Mouse (Mus musculus) midbrain, embryonic 10.5 days (tissue): ENCODE data around the gene Mboat2. TPM values are rescaled to one million over a fixed set of nuclear protein-coding genes. Genes with fewer than 3 reads are reported as not detected.

Experiments
- DNase-seq: peaks from one replicate; pipeline ENCODE4 v3.0.0-alpha.2; 2017; ENCODE audit warnings: low spot score
- H3K27ac ChIP-seq: fragments of 300-500 bp; sonication (generic); replicated peaks from 2 replicates; pipeline ENCODE4 v1.5.1; 2016; ENCODE audit warnings: mild to moderate bottlenecking
- H3K27me3 ChIP-seq: fragments of 300-500 bp; sonication (generic); 2 replicates; pipeline ENCODE4 v1.6.1; 2016; ENCODE audit warnings: low read depth, mild to moderate bottlenecking; ENCODE audit not compliant: poor library complexity, severe bottlenecking
- H3K36me3 ChIP-seq: fragments of 300-500 bp; sonication (generic); 2 replicates; pipeline ENCODE4 v1.6.1; 2016; ENCODE audit warnings: mild to moderate bottlenecking, moderate library complexity
- H3K4me1 ChIP-seq: fragments of 300-500 bp; sonication (generic); 2 replicates; pipeline ENCODE4 v1.6.1; 2016
- H3K4me3 ChIP-seq: fragments of 300-500 bp; sonication (generic); 2 replicates; pipeline ENCODE4 v1.5.1; 2016; ENCODE audit warnings: mild to moderate bottlenecking, moderate library complexity
- H3K9me3 ChIP-seq: fragments of 300-500 bp; sonication (generic); replicated peaks from 2 replicates; pipeline ENCODE4 v1.6.1; 2016; ENCODE audit warnings: mild to moderate bottlenecking
- WGBS: fragments of 180-500 bp; shearing (Covaris S2); methylation state at CpG from one replicate; pipeline ENCODE4 v1.1.7; 2016; 5-methylcytosine and 5-hydroxymethylcytosine counted together
- polyA plus RNA-seq: library from polyadenylated mRNA; unstranded; fragments of >200 nt; fragmentation: Nextera tagmentation; extraction: Ambion mirVana; gene quantifications from 2 replicates; pipeline ENCODE4 v1.2.1, GENCODE M21; 2016

Gene Mboat2
- polyA plus RNA-seq, 1 experiment from 2014 or later = 49.8 TPM

GRCm38 (mm10) chr12:24869231-24869630, 38.6 kb downstream of the Mboat2 start:
- 97% methylated on average over 5 of the region's 5 CpGs for WGBS
- no peaks in the 10 kb centered on the region for H3K9me3 ChIP-seq
- H3K27me3 ChIP-seq = no peaks in the 10 kb centered on the region
- H3K27ac ChIP-seq = no peak overlapping the region
- DNase-seq = no peak
- no peaks in the 10 kb centered on the region for H3K36me3 ChIP-seq
- no peak overlapping the region for H3K4me3 ChIP-seq
- H3K4me1 ChIP-seq = peaks cover 22% of the 10 kb centered on the region

GRCm38 (mm10) chr12:24870901-24871300, 40.2 kb downstream of the Mboat2 start:
- no peaks in the 10 kb centered on the region for H3K27me3 ChIP-seq
- WGBS = 51% methylated on average over 4 of the region's 4 CpGs
- no peaks in the 10 kb centered on the region for H3K9me3 ChIP-seq
- no peak overlapping the region for H3K27ac ChIP-seq
- no peak for DNase-seq
- no peak overlapping the region for H3K4me3 ChIP-seq
- H3K4me1 ChIP-seq = peaks cover 10% of the 10 kb centered on the region
- H3K36me3 ChIP-seq = no peaks in the 10 kb centered on the region

GRCm38 (mm10) chr12:24872264-24872663, 41.6 kb downstream of the Mboat2 start:
- H3K36me3 ChIP-seq = no peaks in the 10 kb centered on the region
- H3K27me3 ChIP-seq = no peaks in the 10 kb centered on the region
- H3K9me3 ChIP-seq = no peaks in the 10 kb centered on the region
- peaks cover 12% of the 10 kb centered on the region for H3K4me1 ChIP-seq
- H3K27ac ChIP-seq = no peak overlapping the region
- 92% methylated on average over 8 of the region's 8 CpGs for WGBS
- H3K4me3 ChIP-seq = no peak overlapping the region
- DNase-seq = no peak

GRCm38 (mm10) chr12:24872689-24873088, 42.0 kb downstream of the Mboat2 start:
- no peaks in the 10 kb centered on the region for H3K36me3 ChIP-seq
- H3K4me3 ChIP-seq = no peak overlapping the region
- 88% methylated on average over 10 of the region's 10 CpGs for WGBS
- H3K9me3 ChIP-seq = no peaks in the 10 kb centered on the region
- H3K27ac ChIP-seq = no peak overlapping the region
- H3K4me1 ChIP-seq = peaks cover 12% of the 10 kb centered on the region
- no peak for DNase-seq
- H3K27me3 ChIP-seq = no peaks in the 10 kb centered on the region

GRCm38 (mm10) chr12:24875908-24876307, 45.2 kb downstream of the Mboat2 start:
- no peak overlapping the region for H3K27ac ChIP-seq
- H3K36me3 ChIP-seq = 0 out of 2 replicates have a peak, but pooled peaks cover under 1% of the 10 kb centered on the region
- H3K27me3 ChIP-seq = no peaks in the 10 kb centered on the region
- 84% methylated on average over 1 of the region's 1 CpGs for WGBS
- peaks cover 13% of the 10 kb centered on the region for H3K4me1 ChIP-seq
- H3K9me3 ChIP-seq = no peaks in the 10 kb centered on the region
- H3K4me3 ChIP-seq = no peak overlapping the region
- DNase-seq = no peak

GRCm38 (mm10) chr12:24877231-24877630, 46.6 kb downstream of the Mboat2 start:
- 0 out of 2 replicates have a peak, but pooled peaks cover 3% of the 10 kb centered on the region for H3K36me3 ChIP-seq
- H3K9me3 ChIP-seq = no peaks in the 10 kb centered on the region
- H3K27ac ChIP-seq = 0 out of 2 replicates have a peak overlapping the region, but pooled peaks have one; percentile 18
- peaks cover 11% of the 10 kb centered on the region for H3K4me1 ChIP-seq
- DNase-seq = no peak
- 84% methylated on average over 7 of the region's 7 CpGs for WGBS
- H3K4me3 ChIP-seq = no peak overlapping the region
- no peaks in the 10 kb centered on the region for H3K27me3 ChIP-seq

GRCm38 (mm10) chr12:24878090-24878489, 47.4 kb downstream of the Mboat2 start:
- 92% methylated on average over 6 of the region's 6 CpGs for WGBS

GRCm38 (mm10) chr12:24878735-24879362, 48.2 kb downstream of the Mboat2 start:
- no peak for DNase-seq
- 48% methylated on average over 5 of the region's 5 CpGs for WGBS
- Histone ChIP-seq H3K9me3 (no peaks in the 10 kb centered on the region), H3K27ac (0 out of 2 replicates have a peak overlapping the region, but pooled peaks have one; percentile 68), H3K36me3 (peaks cover 16% of the 10 kb centered on the region), H3K4me1 (peaks cover 11% of the 10 kb centered on the region), H3K27me3 (no peaks in the 10 kb centered on the region), H3K4me3 (no peak overlapping the region)

More at GRCm38 (mm10) chr12:24878090-24878489, 47.4 kb downstream of the Mboat2 start:
- no peaks in the 10 kb centered on the region for H3K27me3 ChIP-seq
- peaks cover 11% of the 10 kb centered on the region for H3K4me1 ChIP-seq
- no peak overlapping the region for H3K27ac ChIP-seq
- no peak for DNase-seq
- H3K4me3 ChIP-seq = no peak overlapping the region
- H3K9me3 ChIP-seq = no peaks in the 10 kb centered on the region
- H3K36me3 ChIP-seq = peaks cover 9% of the 10 kb centered on the region

GRCm38 (mm10) chr12:24879613-24880029, 48.9 kb downstream of the Mboat2 start:
- H3K36me3 ChIP-seq = peaks cover 24% of the 10 kb centered on the region
- no peak overlapping the region for H3K27ac ChIP-seq
- H3K4me1 ChIP-seq = peaks cover 11% of the 10 kb centered on the region
- H3K27me3 ChIP-seq = no peaks in the 10 kb centered on the region
- no peaks in the 10 kb centered on the region for H3K9me3 ChIP-seq
- no peak overlapping the region for H3K4me3 ChIP-seq
- no peak for DNase-seq
- 86% methylated on average over 10 of the region's 10 CpGs for WGBS

GRCm38 (mm10) chr12:24883279-24883678, 52.6 kb downstream of the Mboat2 start:
- H3K4me1 ChIP-seq = peaks cover 8% of the 10 kb centered on the region
- no peak overlapping the region for H3K27ac ChIP-seq
- H3K27me3 ChIP-seq = no peaks in the 10 kb centered on the region
- H3K36me3 ChIP-seq = peaks cover 49% of the 10 kb centered on the region
- no peaks in the 10 kb centered on the region for H3K9me3 ChIP-seq
- 96% methylated on average over 3 of the region's 3 CpGs for WGBS
- H3K4me3 ChIP-seq = no peak overlapping the region
- no peak for DNase-seq

GRCm38 (mm10) chr12:24886800-24887199, 56.1 kb downstream of the Mboat2 start:
- Histone ChIP-seq H3K9me3 (no peaks in the 10 kb centered on the region), H3K4me3 (no peak overlapping the region), H3K27ac (no peak overlapping the region), H3K36me3 (peaks cover 77% of the 10 kb centered on the region), H3K4me1 (no peaks in the 10 kb centered on the region), H3K27me3 (no peaks in the 10 kb centered on the region)
- no peak for DNase-seq

- Histone ChIP-seq H3K27me3 (no peaks in the 10 kb centered on the region), H3K9me3 (no peaks in the 10 kb centered on the region), H3K36me3 (peaks cover 63% of the 10 kb centered on the region), H3K4me1 (peaks cover 22% of the 10 kb centered on the region), H3K27ac (no peak overlapping the region), H3K4me3 (no peak overlapping the region)
- 84% methylated on average over 7 of the region's 7 CpGs for WGBS
- DNase-seq = no peak
These were observed 58.8 kb downstream of the Mboat2 start for GRCm38 (mm10) chr12:24889371-24890051.

GRCm38 (mm10) chr12:24890158-24890557, 59.5 kb downstream of the Mboat2 start:
- DNase-seq = no peak
- H3K36me3 ChIP-seq = peaks cover 62% of the 10 kb centered on the region
- no peaks in the 10 kb centered on the region for H3K27me3 ChIP-seq
- no peaks in the 10 kb centered on the region for H3K9me3 ChIP-seq
- no peak overlapping the region for H3K27ac ChIP-seq
- no peak overlapping the region for H3K4me3 ChIP-seq
- 91% methylated on average over 2 of the region's 2 CpGs for WGBS
- H3K4me1 ChIP-seq = peaks cover 25% of the 10 kb centered on the region
